Comparison of ENCODE assay signal across 9 mouse cellular contexts in the genomic region with DNA sequence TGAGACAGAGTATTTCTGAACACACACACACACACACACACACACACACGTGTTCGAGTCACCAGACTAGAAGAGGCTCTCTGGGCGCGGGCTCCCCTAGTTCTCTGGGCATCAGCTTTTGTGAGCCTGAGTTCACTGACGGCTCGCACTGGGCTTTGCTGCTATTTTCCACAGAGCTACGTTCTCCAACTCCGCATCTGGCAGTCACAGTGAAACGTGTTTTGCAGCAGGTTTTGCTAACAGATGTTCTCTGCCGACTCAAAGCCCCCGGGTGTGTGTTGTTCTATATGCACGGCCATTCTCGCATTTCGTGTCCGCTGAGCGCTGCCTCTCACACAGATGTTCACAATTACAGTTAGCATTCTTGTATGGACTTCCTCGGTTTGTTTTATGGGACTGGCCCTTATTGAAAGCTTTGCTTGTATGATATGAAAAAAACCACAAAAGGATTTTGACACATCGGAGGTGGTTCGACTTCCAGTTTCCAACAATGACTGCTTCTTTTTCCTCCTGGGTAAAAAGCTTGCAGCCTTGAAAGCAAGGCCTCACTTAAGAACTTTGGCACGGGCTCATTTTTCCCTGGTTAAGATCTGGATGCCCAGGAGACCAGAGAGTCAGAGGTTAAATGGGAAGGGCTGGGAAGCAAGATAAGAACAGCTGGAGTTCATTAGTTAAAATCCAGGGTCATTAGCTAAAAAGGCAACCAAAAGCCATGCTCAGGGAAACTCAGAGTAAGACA. TPM values are rescaled to one million over a fixed set of nuclear protein-coding genes. Genes with fewer than 3 reads are reported as not detected.
DNase-seq lines count a peak whose midpoint lies in the region; ATAC-seq lines count a peak whose summit lies in the region.
"Had no signal": no experiment of that assay in that cellular context is flagged by ENCODE, and none has a peak within 500 bp of the region (broad histone marks: within the 10 kb centered on the region; RNA-seq: fewer than 3 reads in every experiment).

No protein-coding gene starts in this region.

- no peak overlapping the region for H3K9ac ChIP-seq in heart, embryonic 11.5 days (ENCODE audit: low read depth, low read length)
- no peak overlapping the region for H3K9ac ChIP-seq in limb, embryonic 11.5 days (ENCODE audit: low read length)
- H3K9ac ChIP-seq: liver, embryonic 13.5 days had no signal

- no peaks in the 10 kb centered on the region for H3K9me3 ChIP-seq in heart, embryonic 11.5 days (replicated peaks; ENCODE audit: control insufficient read depth, low read length)
- no peaks in the 10 kb centered on the region for H3K9me3 ChIP-seq in limb, embryonic 11.5 days (ENCODE audit: control insufficient read depth, low read length)
- H3K9me3 ChIP-seq: liver, embryonic 13.5 days had no signal

- no peak overlapping the region for H3K4me3 ChIP-seq in heart, embryonic 11.5 days (ENCODE audit: low read depth, low read length)
- H3K4me3 ChIP-seq in limb, embryonic 11.5 days (ENCODE audit: low read depth, low read length): no peak overlapping the region
- H3K4me3 ChIP-seq: liver, embryonic 13.5 days had no signal

- H3K36me3 ChIP-seq in heart, embryonic 11.5 days (ENCODE audit: control insufficient read depth, insufficient read depth, low read length): no peaks in the 10 kb centered on the region
- no peaks in the 10 kb centered on the region for H3K36me3 ChIP-seq in limb, embryonic 11.5 days (ENCODE audit: control insufficient read depth, insufficient read depth, low read length)
- H3K36me3 ChIP-seq: liver, embryonic 13.5 days had no signal

- 0 out of 2 replicates have a peak overlapping the region, but pooled peaks have one; percentile 1 for H3K4me2 ChIP-seq in heart, embryonic 11.5 days
- peak overlapping the region; percentile 1; the same call in 1 of the 2 replicates for H3K4me2 ChIP-seq in limb, embryonic 11.5 days (ENCODE audit: low read depth, severe bottlenecking)
- H3K4me2 ChIP-seq: liver, embryonic 13.5 days had no signal

- no peaks in the 10 kb centered on the region for H3K27me3 ChIP-seq in heart, embryonic 11.5 days (ENCODE audit: control insufficient read depth, insufficient read depth, low read length)
- no peaks in the 10 kb centered on the region for H3K27me3 ChIP-seq in limb, embryonic 11.5 days (ENCODE audit: control insufficient read depth, insufficient read depth, low read length)
- H3K27me3 ChIP-seq: liver, embryonic 13.5 days had no signal

- DNase-seq in gastrocnemius, adult 18-20 months (ENCODE audit: low spot score): peak; percentile 13
- DNase-seq in gastrocnemius, adult 8-10 months (ENCODE audit: low spot score in 2 of 2): no peak
- peak; percentile 81 for DNase-seq in embryo, embryonic 10 days (ENCODE audit: low spot score)
- peak; percentile 86 for DNase-seq in limb, embryonic 11.5 days (ENCODE audit: low spot score)
- no peak for DNase-seq in urinary bladder, postnatal 36 days (ENCODE audit: low spot score in 2 of 2)
- DNase-seq in thymus, postnatal 14 days: no peak
- DNase-seq: liver, embryonic 13.5 days had no signal

- H3K4me1 ChIP-seq in heart, embryonic 11.5 days (ENCODE audit: control insufficient read depth, insufficient read depth, low read length): no peaks in the 10 kb centered on the region
- H3K4me1 ChIP-seq in limb, embryonic 11.5 days (ENCODE audit: control insufficient read depth, insufficient read depth, low read length): peaks cover 25% of the 10 kb centered on the region
- H3K4me1 ChIP-seq: liver, embryonic 13.5 days had no signal

- H3K27ac ChIP-seq in heart, embryonic 11.5 days (ENCODE audit: low read depth, low read length): no peak overlapping the region
- peak overlapping the region; percentile 86 for H3K27ac ChIP-seq in limb, embryonic 11.5 days (replicated peaks; ENCODE audit: low read depth, low read length)
- H3K27ac ChIP-seq: liver, embryonic 13.5 days had no signal

- 46% methylated on average over 20 of the region's 20 CpGs for WGBS in heart, embryonic 11.5 days (ENCODE audit: insufficient replicate concordance)
- 7% methylated on average over 20 of the region's 20 CpGs for WGBS in limb, embryonic 11.5 days

- no peak for ATAC-seq in heart, embryonic 11.5 days (replicated peaks; ENCODE audit: insufficient number of reproducible peaks, low FRiP score, low TSS enrichment)
- ATAC-seq in limb, embryonic 11.5 days (ENCODE audit: insufficient number of reproducible peaks, low FRiP score, low TSS enrichment, low read depth): peak; percentile 84
- ATAC-seq in inflammation-experienced regulatory T-cells, adult 6 months: no peak

RNA-seq across cellular contexts. Expression of a gene that starts 13.4 kb away (rescaled TPM):
- total RNA-seq in gastrocnemius, adult 18-20 months (2021): under 1 TPM; 0.14 TPM
- total RNA-seq in gastrocnemius, adult 8-10 months (2022): under 1 TPM in 1 of 4 experiments, not detected in 3; 0.22 TPM
- 0.50 TPM in 1 of 2 replicates, not detected in the other for polyA plus RNA-seq in heart, embryonic 11.5 days (2014; fragmentation: Nextera tagmentation; extraction: Ambion mirVana)
- 0.13 and 0.21 TPM in 2 replicates for polyA plus RNA-seq in limb, embryonic 11.5 days (2014; fragmentation: Nextera tagmentation; extraction: Ambion mirVana)
- polyA plus RNA-seq in inflammation-experienced regulatory T-cells, adult 6 months (2017; shearing (Covaris generic)): not detected
- polyA plus RNA-seq: liver, embryonic 13.5 days had no signal

RNA-seq across cellular contexts. Expression of a gene that starts 33.1 kb away (rescaled TPM):
- 10 to 100 TPM; 17.4 to 19.3 TPM for total RNA-seq in gastrocnemius, adult 18-20 months (2021)
- 10 to 100 TPM; 16.5 to 18.5 (median 17.7) TPM for total RNA-seq in gastrocnemius, adult 8-10 months (2022)
- 10.1 and 13.3 TPM in 2 replicates for polyA plus RNA-seq in heart, embryonic 11.5 days (2014; fragmentation: Nextera tagmentation; extraction: Ambion mirVana)
- polyA plus RNA-seq in limb, embryonic 11.5 days (2014; fragmentation: Nextera tagmentation; extraction: Ambion mirVana): 12.0 and 13.2 TPM in 2 replicates
- 1 to 10 TPM; 6.7 to 8.2 (median 8.0) TPM for polyA plus RNA-seq in inflammation-experienced regulatory T-cells, adult 6 months (2017; shearing (Covaris generic))

Comparison
In these comparisons a context has a peak if more than half of its experiments do, and no peak if none do; other contexts are left out.
1. DNase-seq: peak in gastrocnemius, adult 18-20 months (single experiment), embryo, embryonic 10 days (single experiment) and limb, embryonic 11.5 days (single experiment); none in gastrocnemius, adult 8-10 months (0 of 2), urinary bladder, postnatal 36 days (0 of 2) and thymus, postnatal 14 days (single experiment).